Mouse (Mus musculus) ES-Bruce4 (cell line): ENCODE measurements around the gene Kirrel. TPM values are rescaled to one million over a fixed set of nuclear protein-coding genes. Genes with fewer than 3 reads are reported as not detected.

Experiments used
- H3K27ac ChIP-seq: 2 replicates; pipeline ENCODE4 v1.5.1; 2012; ENCODE audit warnings: low read length, inconsistent platforms; ENCODE audit not compliant: insufficient read depth
- H3K27me3 ChIP-seq: 2 replicates; pipeline ENCODE4 v1.6.1; 2012; ENCODE audit warnings: mild to moderate bottlenecking, low read length, inconsistent platforms; ENCODE audit not compliant: control insufficient read depth, poor library complexity, insufficient read depth, severe bottlenecking
- H3K36me3 ChIP-seq: 2 replicates; pipeline ENCODE4 v1.6.1; 2012; ENCODE audit warnings: inconsistent platforms, mild to moderate bottlenecking, low read length, moderate library complexity; ENCODE audit not compliant: control insufficient read depth, poor library complexity, insufficient read depth, severe bottlenecking
- H3K4me1 ChIP-seq: one replicate; pipeline ENCODE4 v1.8.1; 2011; ENCODE audit warnings: low read length; ENCODE audit not compliant: control insufficient read depth, insufficient read depth
- H3K4me3 ChIP-seq: 2 replicates; pipeline ENCODE4 v1.5.1; 2011; ENCODE audit warnings: low read depth, mild to moderate bottlenecking, low read length
- H3K9ac ChIP-seq: 2 replicates; pipeline ENCODE4 v1.6.1; 2012; ENCODE audit warnings: low read depth, mild to moderate bottlenecking, inconsistent platforms; ENCODE audit not compliant: poor library complexity, severe bottlenecking
- H3K9me3 ChIP-seq: replicated peaks from 2 replicates; pipeline ENCODE4 v1.6.1; 2012; ENCODE audit warnings: mild to moderate bottlenecking, low read length, inconsistent platforms; ENCODE audit not compliant: control insufficient read depth, poor library complexity, insufficient read depth, severe bottlenecking
- CTCF ChIP-seq: IDR thresholded peaks from one replicate; pipeline ENCODE4 v1.8.1; 2011; ENCODE audit warnings: low read depth, low read length
- EP300 ChIP-seq: IDR thresholded peaks from 2 replicates; pipeline ENCODE4 v1.6.1; 2011; ENCODE audit warnings: low read depth, low read length; ENCODE audit not compliant: insufficient read depth
- POLR2A ChIP-seq: IDR thresholded peaks from one replicate; pipeline ENCODE4 v1.8.1; 2011; ENCODE audit warnings: low read length; ENCODE audit not compliant: insufficient read depth
- polyA plus RNA-seq: library from polyadenylated mRNA; stranded (reverse); fragments of >200 nt; gene quantifications from 2 replicates; pipeline ENCODE4 v1.2.4, GENCODE M21; 2011; ENCODE audit warnings: low read depth; ENCODE audit not compliant: missing spikeins, insufficient read depth, insufficient read length

Gene Kirrel
- polyA plus RNA-seq, 1 experiment, result 38.3 TPM

GRCm38 (mm10) chr3:87047801-87048200 lies 126.7 kb downstream of the Kirrel start:
- H3K9me3 ChIP-seq, result no peaks in the 10 kb centered on the region
- no peaks in the 10 kb centered on the region for H3K4me1 ChIP-seq
- H3K36me3 ChIP-seq, result no peaks in the 10 kb centered on the region
- H3K27me3 ChIP-seq, result no peaks in the 10 kb centered on the region
- no peak overlapping the region for H3K9ac ChIP-seq
- no peak for TF ChIP-seq CTCF
- no peak for TF ChIP-seq EP300
- no peak for TF ChIP-seq POLR2A
- H3K4me3 ChIP-seq, result no peak overlapping the region
- H3K27ac ChIP-seq, result no peak overlapping the region

GRCm38 (mm10) chr3:87041733-87042132 lies 132.8 kb downstream of the Kirrel start:
- no peak for TF ChIP-seq POLR2A
- TF ChIP-seq EP300, result no peak
- no peak for TF ChIP-seq CTCF
- Histone ChIP-seq H3K27ac (no peak overlapping the region), H3K9ac (no peak overlapping the region), H3K9me3 (no peaks in the 10 kb centered on the region), H3K4me3 (no peak overlapping the region), H3K27me3 (no peaks in the 10 kb centered on the region), H3K4me1 (no peaks in the 10 kb centered on the region), H3K36me3 (no peaks in the 10 kb centered on the region)

GRCm38 (mm10) chr3:87038500-87038899 lies 136.0 kb downstream of the Kirrel start:
- H3K27ac ChIP-seq, result no peak overlapping the region
- no peak overlapping the region for H3K4me3 ChIP-seq
- H3K9me3 ChIP-seq, result no peaks in the 10 kb centered on the region; the same call in 1 of the 2 replicates
- TF ChIP-seq EP300, result no peak
- TF ChIP-seq CTCF, result no peak
- TF ChIP-seq POLR2A, result no peak
- no peaks in the 10 kb centered on the region for H3K36me3 ChIP-seq
- no peak overlapping the region for H3K9ac ChIP-seq
- H3K27me3 ChIP-seq, result no peaks in the 10 kb centered on the region
- H3K4me1 ChIP-seq, result no peaks in the 10 kb centered on the region

GRCm38 (mm10) chr3:87034061-87034460 lies 140.5 kb downstream of the Kirrel start:
- no peaks in the 10 kb centered on the region; the same call in 1 of the 2 replicates for H3K9me3 ChIP-seq
- H3K4me3 ChIP-seq, result no peak overlapping the region
- no peak overlapping the region for H3K27ac ChIP-seq
- H3K9ac ChIP-seq, result no peak overlapping the region
- no peaks in the 10 kb centered on the region for H3K4me1 ChIP-seq
- H3K36me3 ChIP-seq, result no peaks in the 10 kb centered on the region
- H3K27me3 ChIP-seq, result no peaks in the 10 kb centered on the region
- TF ChIP-seq POLR2A, result no peak
- no peak for TF ChIP-seq CTCF
- no peak for TF ChIP-seq EP300

- H3K9me3 ChIP-seq, result no peaks in the 10 kb centered on the region; the same call in 1 of the 2 replicates
- no peaks in the 10 kb centered on the region for H3K36me3 ChIP-seq
- no peak overlapping the region for H3K4me3 ChIP-seq
- H3K9ac ChIP-seq, result no peak overlapping the region
- TF ChIP-seq CTCF (peak; percentile 63), POLR2A (no peak), EP300 (no peak)
- H3K27me3 ChIP-seq, result no peaks in the 10 kb centered on the region
- H3K27ac ChIP-seq, result no peak overlapping the region
- no peaks in the 10 kb centered on the region for H3K4me1 ChIP-seq
These were observed 141.2 kb downstream of the Kirrel start for GRCm38 (mm10) chr3:87033357-87033756.

- TF ChIP-seq CTCF (peak; percentile 71), EP300 (no peak)
- no peaks in the 10 kb centered on the region; the same call in 1 of the 2 replicates for H3K9me3 ChIP-seq
- no peaks in the 10 kb centered on the region for H3K4me1 ChIP-seq
- no peak overlapping the region for H3K9ac ChIP-seq
- H3K36me3 ChIP-seq, result no peaks in the 10 kb centered on the region
- H3K27ac ChIP-seq, result no peak overlapping the region
- H3K4me3 ChIP-seq, result no peak overlapping the region
- H3K27me3 ChIP-seq, result no peaks in the 10 kb centered on the region
These were observed 143.7 kb downstream of the Kirrel start for GRCm38 (mm10) chr3:87030855-87031254.

Other genes starting within 250 kb of the Kirrel start
- 1.9 and 2.8 TPM in 2 replicates for gene Cd1d1, start 175.3 kb downstream of the Kirrel start, polyA plus RNA-seq
- not detected in 2 replicates for gene Fcrls, start 89.0 kb upstream of the Kirrel start, polyA plus RNA-seq
- not detected in 2 replicates for gene Cd5l, start 183.1 kb upstream of the Kirrel start, polyA plus RNA-seq
- not detected in 2 replicates for gene Fcrl1, start 201.6 kb upstream of the Kirrel start, polyA plus RNA-seq